Mouse (Mus musculus) C2C12 (cell line): ENCODE data around the gene Cacna1c. TPM values are rescaled to one million over a fixed set of nuclear protein-coding genes. Genes with fewer than 3 reads are reported as not detected.

ENCODE experiments used
- H3K27me3 ChIP-seq: one replicate; pipeline ENCODE4 v1.6.1; 2011; ENCODE audit not compliant: control insufficient read depth, insufficient read depth, insufficient read length
- H3K36me3 ChIP-seq: one replicate; pipeline ENCODE4 v1.6.1; 2011; ENCODE audit not compliant: control insufficient read depth, insufficient read depth
- H3K4me3 ChIP-seq: one replicate; pipeline ENCODE4 v1.5.1; 2011; ENCODE audit warnings: mild to moderate bottlenecking, control low read depth; ENCODE audit not compliant: poor library complexity, insufficient read depth, severe bottlenecking
- H3K79me2 ChIP-seq: one replicate; pipeline ENCODE4 v1.6.1; 2011; ENCODE audit not compliant: control insufficient read depth, insufficient read depth
- H3K79me3 ChIP-seq: one replicate; pipeline ENCODE4 v1.6.1; 2011; ENCODE audit warnings: low read depth, control low read depth
- H3ac ChIP-seq: one replicate; pipeline ENCODE3; 2011; ENCODE audit warnings: low read depth; ENCODE audit not compliant: control insufficient read depth, insufficient read length
- CEBPB ChIP-seq: IDR thresholded peaks from one replicate; pipeline ENCODE4 v1.6.1; 2011; ENCODE audit warnings: low read depth, mild to moderate bottlenecking, control low read depth, moderate library complexity
- CTCF ChIP-seq: IDR thresholded peaks from one replicate; pipeline ENCODE4 v1.5.1; 2011; ENCODE audit not compliant: control insufficient read depth, insufficient read depth, insufficient read length
- FOSL1 ChIP-seq: IDR thresholded peaks from one replicate; pipeline ENCODE4 v1.8.0; 2011; ENCODE audit warnings: mild to moderate bottlenecking, low read length; ENCODE audit not compliant: poor library complexity, insufficient read depth, severe bottlenecking
- MAX ChIP-seq: IDR thresholded peaks from one replicate; pipeline ENCODE4 v1.6.1; 2011; ENCODE audit warnings: mild to moderate bottlenecking, control low read depth
- MYOD1 ChIP-seq: IDR thresholded peaks from one replicate; pipeline ENCODE4 v1.6.1; 2011; ENCODE audit warnings: low read depth; ENCODE audit not compliant: control insufficient read depth, insufficient read length
- MYOG ChIP-seq: IDR thresholded peaks from one replicate; pipeline ENCODE4 v1.6.1; 2011; ENCODE audit not compliant: control insufficient read depth, insufficient read length; ENCODE audit errors: extremely low read depth
- USF1 ChIP-seq: IDR thresholded peaks from one replicate; pipeline ENCODE4 v1.6.1; 2011; ENCODE audit warnings: low read depth, mild to moderate bottlenecking, control low read depth, moderate library complexity
- polyA plus RNA-seq: library from polyadenylated mRNA; unstranded; fragments of >200 nt; fragmentation: generic; extraction: Trizol; gene quantifications from one replicate; pipeline ENCODE4 v1.2.1, GENCODE M21; 2012; ENCODE audit warnings: missing spikeins

Gene Cacna1c
- polyA plus RNA-seq, 1 experiment: not detected

DNA sequence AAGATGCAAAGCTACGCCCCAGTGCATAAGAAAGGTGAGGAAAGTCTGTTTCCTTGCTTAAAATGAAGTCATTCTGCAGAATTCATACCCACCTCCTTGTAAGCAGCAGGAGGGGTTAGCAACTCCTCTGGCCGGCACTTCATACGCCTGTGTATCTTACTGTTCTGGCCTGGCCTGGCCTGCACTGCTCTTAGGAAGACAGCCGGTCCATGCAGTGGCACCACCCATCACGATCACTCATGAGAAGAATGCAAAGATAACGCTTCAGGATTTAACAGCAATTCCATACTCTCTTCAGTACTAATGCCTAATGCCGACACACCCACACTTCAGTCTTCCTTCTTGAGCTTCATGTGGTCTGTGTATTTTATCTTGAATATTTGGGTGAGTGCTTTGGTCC lies 8.1 kb upstream of the Cacna1c start:
- no peak overlapping the region for H3ac ChIP-seq
- no peaks in the 10 kb centered on the region for H3K36me3 ChIP-seq
- TF ChIP-seq MYOG (no peak), USF1 (no peak), CTCF (no peak), FOSL1 (no peak), MYOD1 (no peak), MAX (no peak), CEBPB (no peak)
- H3K79me3 ChIP-seq: no peaks in the 10 kb centered on the region
- no peaks in the 10 kb centered on the region for H3K27me3 ChIP-seq
- no peaks in the 10 kb centered on the region for H3K79me2 ChIP-seq
- H3K4me3 ChIP-seq: no peak overlapping the region

- H3K79me2 ChIP-seq: no peaks in the 10 kb centered on the region
- H3K36me3 ChIP-seq: no peaks in the 10 kb centered on the region
These were observed 5.4 kb upstream of the Cacna1c start for GRCm38 (mm10) chr6:119201575-119201974.

GRCm38 (mm10) chr6:119200362-119200761 lies 4.1 kb upstream of the Cacna1c start:
- no peaks in the 10 kb centered on the region for H3K79me3 ChIP-seq
- H3K4me3 ChIP-seq: no peak overlapping the region

More at GRCm38 (mm10) chr6:119201575-119201974, 5.4 kb upstream of the Cacna1c start:
- Histone ChIP-seq H3ac (no peak overlapping the region), H3K27me3 (no peaks in the 10 kb centered on the region), H3K4me3 (no peak overlapping the region), H3K79me3 (no peaks in the 10 kb centered on the region)
- TF ChIP-seq MYOD1 (no peak), CEBPB (no peak), CTCF (no peak), USF1 (no peak), MAX (no peak), FOSL1 (no peak), MYOG (no peak)

GRCm38 (mm10) chr6:119199274-119199879 lies 3.2 kb upstream of the Cacna1c start:
- no peaks in the 10 kb centered on the region for H3K27me3 ChIP-seq
- H3K4me3 ChIP-seq: no peak overlapping the region
- H3K36me3 ChIP-seq: no peaks in the 10 kb centered on the region
- H3ac ChIP-seq: no peak overlapping the region
- TF ChIP-seq CTCF: no peak
- no peaks in the 10 kb centered on the region for H3K79me3 ChIP-seq
- H3K79me2 ChIP-seq: no peaks in the 10 kb centered on the region

More at GRCm38 (mm10) chr6:119200362-119200761, 4.1 kb upstream of the Cacna1c start:
- TF ChIP-seq MAX (no peak), MYOD1 (no peak), USF1 (no peak), MYOG (no peak), CTCF (no peak), FOSL1 (no peak), CEBPB (no peak)
- Histone ChIP-seq H3K36me3 (no peaks in the 10 kb centered on the region), H3ac (no peak overlapping the region), H3K79me2 (no peaks in the 10 kb centered on the region), H3K27me3 (no peaks in the 10 kb centered on the region)

GRCm38 (mm10) chr6:119198534-119199273 lies 2.5 kb upstream of the Cacna1c start:
- Histone ChIP-seq H3K27me3 (no peaks in the 10 kb centered on the region), H3K79me2 (no peaks in the 10 kb centered on the region), H3K4me3 (no peak overlapping the region), H3K36me3 (no peaks in the 10 kb centered on the region), H3ac (no peak overlapping the region), H3K79me3 (no peaks in the 10 kb centered on the region)
- no peak for TF ChIP-seq MYOG
- no peak for TF ChIP-seq CEBPB
- no peak for TF ChIP-seq FOSL1
- no peak for TF ChIP-seq USF1
- no peak for TF ChIP-seq MAX
- no peak for TF ChIP-seq MYOD1
- no peak for TF ChIP-seq CTCF

DNA sequence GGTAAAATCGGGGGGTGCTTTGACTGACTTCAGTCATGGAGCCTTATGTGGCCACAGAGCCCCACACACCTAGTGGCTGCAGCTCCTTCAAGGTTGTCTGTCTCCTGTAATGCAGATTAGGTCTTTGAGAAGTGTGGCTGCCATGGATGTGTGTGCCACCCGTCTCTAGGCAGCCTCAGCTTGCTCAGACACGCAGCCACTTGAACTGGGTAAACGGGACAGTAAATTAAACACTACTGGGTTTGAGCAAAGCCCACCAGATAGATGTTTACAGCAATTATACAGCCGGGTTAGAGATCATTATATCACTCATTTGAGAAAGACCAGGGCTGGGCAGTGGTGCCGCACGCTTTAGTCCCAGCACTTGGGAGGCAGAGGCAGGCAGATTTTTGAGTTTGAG lies 1.6 kb downstream of the Cacna1c start:
- H3K36me3 ChIP-seq: no peaks in the 10 kb centered on the region
- no peaks in the 10 kb centered on the region for H3K27me3 ChIP-seq
- no peaks in the 10 kb centered on the region for H3K79me2 ChIP-seq
- H3K79me3 ChIP-seq: no peaks in the 10 kb centered on the region
- no peak for TF ChIP-seq MAX
- TF ChIP-seq MYOD1: no peak
- no peak for TF ChIP-seq MYOG
- no peak for TF ChIP-seq USF1
- no peak for TF ChIP-seq CEBPB
- no peak overlapping the region for H3K4me3 ChIP-seq
- no peak overlapping the region for H3ac ChIP-seq
